Mouse (Mus musculus) embryonic facial prominence, embryonic 15.5 days (tissue): ENCODE measurements around the gene Nudcd3. TPM values are rescaled to one million over a fixed set of nuclear protein-coding genes. Genes with fewer than 3 reads are reported as not detected.
A peak's percentile ranks its signal among the peaks of the same experiment; 100 is the strongest.

Experiments used
- ATAC-seq: fragments of 200-750 bp; cut with Nextera tagmentation; 2 replicates; pipeline ENCODE4 v1.8.0; 2017; ENCODE audit warnings: low read depth, moderate TSS enrichment; ENCODE audit not compliant: insufficient number of reproducible peaks, low FRiP score, low TSS enrichment
- H3K27ac ChIP-seq: fragments of 300-500 bp; sonication (generic); replicated peaks from 2 replicates; pipeline ENCODE4 v1.5.1; 2015; ENCODE audit warnings: mild to moderate bottlenecking, inconsistent platforms
- H3K27me3 ChIP-seq: fragments of 300-500 bp; sonication (generic); 2 replicates; pipeline ENCODE4 v1.6.1; 2015; ENCODE audit warnings: inconsistent platforms
- H3K36me3 ChIP-seq: fragments of 300-500 bp; sonication (generic); 2 replicates; pipeline ENCODE4 v1.6.1; 2015; ENCODE audit warnings: mild to moderate bottlenecking, inconsistent platforms
- H3K4me1 ChIP-seq: fragments of 300-500 bp; sonication (generic); 2 replicates; pipeline ENCODE4 v1.6.1; 2015; ENCODE audit warnings: inconsistent platforms
- H3K4me2 ChIP-seq: fragments of 300-500 bp; sonication (generic); replicated peaks from 2 replicates; pipeline ENCODE4 v1.6.1; 2015; ENCODE audit warnings: mild to moderate bottlenecking, inconsistent platforms
- H3K4me3 ChIP-seq: fragments of 300-500 bp; sonication (generic); replicated peaks from 2 replicates; pipeline ENCODE4 v1.5.1; 2015; ENCODE audit warnings: mild to moderate bottlenecking, inconsistent platforms
- H3K9ac ChIP-seq: fragments of 300-500 bp; sonication (generic); 2 replicates; pipeline ENCODE4 v1.6.1; 2015; ENCODE audit warnings: inconsistent platforms
- H3K9me3 ChIP-seq: fragments of 300-500 bp; sonication (generic); replicated peaks from 2 replicates; pipeline ENCODE4 v1.6.1; 2016; ENCODE audit warnings: inconsistent platforms
- WGBS: fragments of 180-500 bp; shearing (Covaris S2); methylation state at CpG from one replicate; pipeline ENCODE4 v1.1.7; 2015; 5-methylcytosine and 5-hydroxymethylcytosine counted together
- polyA plus RNA-seq: library from polyadenylated mRNA; unstranded; fragments of >200 nt; fragmentation: Nextera tagmentation; extraction: Ambion mirVana; gene quantifications from 2 replicates; pipeline ENCODE4 v1.2.1, GENCODE M21; 2015

Nudcd3 gene
- polyA plus RNA-seq: 39.7 and 41.3 TPM in 2 replicates

- Histone ChIP-seq H3K4me3 (peak within 1 kb of the TSS; percentile 99), H3K27me3 (no peaks in the 10 kb centered on the region), H3K4me2 (peak within 1 kb of the TSS; percentile 91), H3K4me1 (peaks cover 20% of the 10 kb centered on the region), H3K36me3 (no peaks in the 10 kb centered on the region), H3K9ac (peak within 1 kb of the TSS; percentile 90), H3K9me3 (no peaks in the 10 kb centered on the region), H3K27ac (peak within 1 kb of the TSS; percentile 99)
- peak; percentile 91 for ATAC-seq
- under 1% methylated on average over 39 of the region's 39 CpGs for WGBS
Observed at GRCm38 (mm10) chr11:6200087-6200569, at the start of gene Nudcd3. Gene Nudcd3, minus strand, starts transcription at chr11:6200415.

GRCm38 (mm10) chr11:6244707-6245106 is 44.5 kb upstream of the Nudcd3 start:
- Histone ChIP-seq H3K4me1 (0 out of 2 replicates have a peak, but pooled peaks cover 3% of the 10 kb centered on the region), H3K9me3 (no peaks in the 10 kb centered on the region)
- WGBS: 52% methylated on average over 19 of the region's 19 CpGs

GRCm38 (mm10) chr11:6233025-6233424 is 32.8 kb upstream of the Nudcd3 start:
- 90% methylated on average over 4 of the region's 4 CpGs for WGBS

More at GRCm38 (mm10) chr11:6244707-6245106, 44.5 kb upstream of the Nudcd3 start:
- Histone ChIP-seq H3K4me3 (no peak overlapping the region), H3K27ac (no peak overlapping the region), H3K9ac (no peak overlapping the region), H3K36me3 (no peaks in the 10 kb centered on the region), H3K4me2 (no peak overlapping the region; the same call in 1 of the 2 replicates), H3K27me3 (no peaks in the 10 kb centered on the region)
- no peak for ATAC-seq

GRCm38 (mm10) chr11:6230012-6230411 is 29.8 kb upstream of the Nudcd3 start, which contains the start of gene Npc1l1:
Gene Npc1l1, minus strand, starts transcription at chr11:6230143.
- Histone ChIP-seq H3K4me1 (no peaks in the 10 kb centered on the region), H3K27me3 (no peaks in the 10 kb centered on the region), H3K4me3 (no peak within 1 kb of the TSS), H3K9me3 (no peaks in the 10 kb centered on the region), H3K4me2 (no peak within 1 kb of the TSS), H3K36me3 (no peaks in the 10 kb centered on the region), H3K9ac (no peak within 1 kb of the TSS), H3K27ac (no peak within 1 kb of the TSS)
- ATAC-seq: no peak
- WGBS: 82% methylated on average over 7 of the region's 7 CpGs

More at GRCm38 (mm10) chr11:6233025-6233424, 32.8 kb upstream of the Nudcd3 start:
- Histone ChIP-seq H3K4me2 (no peak overlapping the region), H3K9ac (no peak overlapping the region), H3K36me3 (no peaks in the 10 kb centered on the region), H3K4me3 (no peak overlapping the region), H3K4me1 (no peaks in the 10 kb centered on the region), H3K27me3 (no peaks in the 10 kb centered on the region), H3K9me3 (peaks cover 6% of the 10 kb centered on the region; the same call in 1 of the 2 replicates), H3K27ac (no peak overlapping the region)
- ATAC-seq: no peak

GRCm38 (mm10) chr11:6224541-6225229 is 24.5 kb upstream of the Nudcd3 start:
- Histone ChIP-seq H3K4me2 (no peak overlapping the region), H3K36me3 (no peaks in the 10 kb centered on the region), H3K9me3 (no peaks in the 10 kb centered on the region), H3K4me3 (no peak overlapping the region), H3K27me3 (no peaks in the 10 kb centered on the region), H3K4me1 (no peaks in the 10 kb centered on the region), H3K27ac (no peak overlapping the region), H3K9ac (no peak overlapping the region)
- WGBS: 67% methylated on average over 14 of the region's 14 CpGs
- no peak for ATAC-seq

- Histone ChIP-seq H3K4me1 (no peaks in the 10 kb centered on the region), H3K4me2 (no peak overlapping the region), H3K9me3 (no peaks in the 10 kb centered on the region), H3K4me3 (no peak overlapping the region), H3K27ac (no peak overlapping the region), H3K36me3 (no peaks in the 10 kb centered on the region), H3K9ac (no peak overlapping the region), H3K27me3 (no peaks in the 10 kb centered on the region)
- no peak for ATAC-seq
- 88% methylated on average over 10 of the region's 10 CpGs for WGBS
Observed at GRCm38 (mm10) chr11:6222187-6222586, 22.0 kb upstream of the Nudcd3 start.

GRCm38 (mm10) chr11:6219967-6220366 is 19.8 kb upstream of the Nudcd3 start:
- ATAC-seq: no peak
- Histone ChIP-seq H3K4me3 (no peak overlapping the region), H3K4me1 (no peaks in the 10 kb centered on the region), H3K9ac (no peak overlapping the region), H3K27ac (no peak overlapping the region), H3K9me3 (no peaks in the 10 kb centered on the region), H3K4me2 (no peak overlapping the region), H3K36me3 (no peaks in the 10 kb centered on the region), H3K27me3 (no peaks in the 10 kb centered on the region)
- WGBS: 65% methylated on average over 6 of the region's 6 CpGs

- Histone ChIP-seq H3K9me3 (no peaks in the 10 kb centered on the region), H3K9ac (no peak overlapping the region), H3K4me2 (no peak overlapping the region), H3K4me1 (no peaks in the 10 kb centered on the region), H3K4me3 (no peak overlapping the region), H3K36me3 (no peaks in the 10 kb centered on the region), H3K27ac (no peak overlapping the region), H3K27me3 (no peaks in the 10 kb centered on the region)
- 74% methylated on average over 11 of the region's 11 CpGs for WGBS
- no peak for ATAC-seq
Observed at GRCm38 (mm10) chr11:6218189-6218896, 18.1 kb upstream of the Nudcd3 start.

GRCm38 (mm10) chr11:6216834-6217233 is 16.6 kb upstream of the Nudcd3 start:
- no peaks in the 10 kb centered on the region for H3K9me3 ChIP-seq
- no peak overlapping the region for H3K4me2 ChIP-seq
- no peaks in the 10 kb centered on the region for H3K36me3 ChIP-seq
- WGBS: 38% methylated on average over 3 of the region's 3 CpGs
- H3K4me3 ChIP-seq: no peak overlapping the region
- no peak for ATAC-seq
- no peak overlapping the region for H3K27ac ChIP-seq
- H3K9ac ChIP-seq: no peak overlapping the region
- H3K27me3 ChIP-seq: no peaks in the 10 kb centered on the region
- no peaks in the 10 kb centered on the region for H3K4me1 ChIP-seq

- no peaks in the 10 kb centered on the region for H3K9me3 ChIP-seq
- H3K9ac ChIP-seq: no peak overlapping the region
- no peaks in the 10 kb centered on the region for H3K36me3 ChIP-seq
- no peak overlapping the region for H3K4me3 ChIP-seq
- WGBS: 81% methylated on average over 1 of the region's 1 CpGs
- ATAC-seq: no peak
- H3K27ac ChIP-seq: no peak overlapping the region
- H3K27me3 ChIP-seq: no peaks in the 10 kb centered on the region
- H3K4me2 ChIP-seq: no peak overlapping the region
- no peaks in the 10 kb centered on the region for H3K4me1 ChIP-seq
Observed at GRCm38 (mm10) chr11:6208158-6208557, 7.9 kb upstream of the Nudcd3 start.

GRCm38 (mm10) chr11:6207090-6207489 is 6.9 kb upstream of the Nudcd3 start:
- H3K4me3 ChIP-seq: no peak overlapping the region
- H3K27me3 ChIP-seq: no peaks in the 10 kb centered on the region
- H3K4me2 ChIP-seq: no peak overlapping the region
- 80% methylated on average over 2 of the region's 2 CpGs for WGBS
- no peaks in the 10 kb centered on the region for H3K9me3 ChIP-seq
- no peak overlapping the region for H3K9ac ChIP-seq
- no peak overlapping the region for H3K27ac ChIP-seq
- ATAC-seq: no peak
- H3K36me3 ChIP-seq: no peaks in the 10 kb centered on the region
- no peaks in the 10 kb centered on the region for H3K4me1 ChIP-seq
